Mouse (Mus musculus) small intestine, adult 2 months (tissue): ENCODE measurements around the gene Prkg1.

Experiments used
- CTCF ChIP-seq: fragments of 200-500 bp; IDR thresholded peaks from 2 replicates; pipeline ENCODE4 v1.5.1; 2012; ENCODE audit warnings: low read depth, mild to moderate bottlenecking, control low read depth, inconsistent platforms, low read length, moderate library complexity, mixed read lengths; ENCODE audit not compliant: insufficient replicate concordance, insufficient read length; ENCODE audit errors: extremely low read depth
- POLR2A ChIP-seq: fragments of 200-500 bp; IDR thresholded peaks from 2 replicates; pipeline ENCODE4 v1.6.1; 2012; ENCODE audit warnings: low read depth, mild to moderate bottlenecking, control low read depth, inconsistent platforms, low read length, moderate library complexity

- no peak for TF ChIP-seq CTCF
- no peak for TF ChIP-seq POLR2A
Observed at GRCm38 (mm10) chr19:31153399-31153798, 611.4 kb downstream of the Prkg1 start.
